ENCODE assay signal across 9 mouse cellular contexts in the genomic region with DNA sequence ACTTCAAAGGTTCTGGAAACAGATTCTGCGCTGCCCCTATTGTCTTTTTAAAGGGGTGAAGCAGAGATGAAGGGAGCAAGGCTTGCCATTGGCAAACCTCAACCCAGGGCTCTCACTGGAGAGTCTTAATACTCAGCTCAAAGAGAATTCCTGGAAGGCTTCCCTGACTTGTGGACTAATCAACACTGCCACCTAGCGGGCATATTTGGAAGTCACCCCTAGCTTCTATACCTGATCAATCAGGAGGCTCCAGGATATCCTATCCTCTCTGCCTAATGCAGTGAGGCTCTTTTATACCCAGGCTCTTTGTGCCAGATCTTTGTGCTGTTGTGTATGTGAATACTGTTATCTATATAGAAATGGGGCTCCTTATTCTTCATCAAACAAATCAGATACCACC. TPM values are rescaled to one million over a fixed set of nuclear protein-coding genes. Genes with fewer than 3 reads are reported as not detected.
DNase-seq lines count a peak whose midpoint lies in the region; ATAC-seq and TF ChIP-seq lines count a peak whose summit lies in the region.
"Had no signal": no experiment of that assay in that cellular context is flagged by ENCODE, and none has a peak within 500 bp of the region (broad histone marks: within the 10 kb centered on the region; RNA-seq: fewer than 3 reads in every experiment).

No protein-coding gene starts in this region.

- peak; percentile 18 for DNase-seq in G1E (ENCODE audit: low spot score)
- peak; percentile 56 for DNase-seq in c-Kit-positive CD71-negative TER-119-negative erythroid progenitor cells, embryonic 14.5 days (ENCODE audit: low read depth)
- peak; percentile 76 to 85 for DNase-seq in heart, postnatal 36 days
- peak; percentile 89 for DNase-seq in layer of hippocampus, adult 11-12 months (ENCODE audit: low spot score)
- peak; percentile 73 for DNase-seq in lung, adult 2 months
- DNase-seq in ovary, adult 18-20 months (ENCODE audit: low spot score) = peak; percentile 9
- peak; percentile 23 to 55 for DNase-seq in thymus, postnatal 10 days (ENCODE audit: low spot score in 2 of 2)

- no peaks in the 10 kb centered on the region for H3K36me3 ChIP-seq in G1E (replicated peaks)
- H3K36me3 ChIP-seq in forebrain, embryonic 12.5 days (replicated peaks) = no peaks in the 10 kb centered on the region
- H3K36me3 ChIP-seq: heart, embryonic 13.5 days had no signal

- peak; percentile 31; the same call in 1 of the 2 replicates for TF ChIP-seq CTCF in G1E (IDR thresholded peaks at IDR 0.05; ENCODE audit: low read depth, low read length)
- TF ChIP-seq CTCF in lung, adult 2 months (IDR thresholded peaks at IDR 0.05; ENCODE audit: insufficient read depth, low read length) = peak; percentile 31; the same call in 1 of the 2 replicates

- no peak overlapping the region for H3K27ac ChIP-seq in forebrain, embryonic 12.5 days
- H3K27ac ChIP-seq: heart, embryonic 13.5 days had no signal

- peak; percentile 66 for ATAC-seq in G1E (ENCODE audit: extremely low read depth, insufficient number of reproducible peaks, low FRiP score, poor library complexity, severe bottlenecking)
- ATAC-seq in forebrain, embryonic 12.5 days (ENCODE audit: low FRiP score) = peak; percentile 44; the same call in 1 of the 2 replicates

- 0% methylated on average over 2 of the region's 2 CpGs for WGBS in forebrain, embryonic 12.5 days
- 7% methylated on average over 2 of the region's 2 CpGs for WGBS in lung, adult 2 months

- TF ChIP-seq POLR2A in lung, adult 2 months (IDR thresholded peaks at IDR 0.05; ENCODE audit: borderline replicate concordance, extremely low read depth, low read depth, low read length) = no peak

- H3K4me1 ChIP-seq in G1E (ENCODE audit: insufficient read depth, low read depth, low read length) = no peaks in the 10 kb centered on the region
- H3K4me1 ChIP-seq in forebrain, embryonic 12.5 days = no peaks in the 10 kb centered on the region
- H3K4me1 ChIP-seq in lung, adult 2 months (ENCODE audit: control insufficient read depth, insufficient read depth, low read length) = no peaks in the 10 kb centered on the region
- H3K4me1 ChIP-seq: heart, embryonic 13.5 days had no signal

- no peaks in the 10 kb centered on the region for H3K9me3 ChIP-seq in G1E (replicated peaks)
- no peaks in the 10 kb centered on the region for H3K9me3 ChIP-seq in forebrain, embryonic 12.5 days
- H3K9me3 ChIP-seq: heart, embryonic 13.5 days had no signal

- intact Hi-C loops in heart, postnatal 36 days (cut with DNase I) = loop anchor here (1.0 to 10.0 kb wide), 5 partner anchors 101 to 933 kb away; no protein-coding TSS in a partner anchor

- no peak overlapping the region for H3K4me3 ChIP-seq in G1E (ENCODE audit: low read depth, low read length)
- H3K4me3 ChIP-seq in forebrain, embryonic 12.5 days (replicated peaks) = no peak overlapping the region
- H3K4me3 ChIP-seq in lung, adult 2 months (replicated peaks; ENCODE audit: extremely low read depth, low read depth, low read length) = no peak overlapping the region
- H3K4me3 ChIP-seq: heart, embryonic 13.5 days had no signal

- H3K9ac ChIP-seq in forebrain, embryonic 12.5 days = no peak overlapping the region
- H3K9ac ChIP-seq: heart, embryonic 13.5 days had no signal

- no peak overlapping the region for H3K4me2 ChIP-seq in forebrain, embryonic 12.5 days
- H3K4me2 ChIP-seq: heart, embryonic 13.5 days had no signal

- no peaks in the 10 kb centered on the region for H3K27me3 ChIP-seq in G1E (ENCODE audit: insufficient read depth, low read length)
- H3K27me3 ChIP-seq in forebrain, embryonic 12.5 days = no peaks in the 10 kb centered on the region
- H3K27me3 ChIP-seq: heart, embryonic 13.5 days had no signal

RNA-seq across cellular contexts. Expression of a gene that starts 28.0 kb away (rescaled TPM):
- total RNA-seq in G1E (2014; fragmentation: Nextera tagmentation) (55.0 and 85.5 TPM in 2 replicates), G1E (2017) (30.2 and 32.2 TPM in 2 replicates)
- 37.0 and 38.8 TPM in 2 replicates for polyA plus RNA-seq in G1E (2012)
- polyA plus RNA-seq in forebrain, embryonic 12.5 days (2016; fragmentation: Nextera tagmentation; extraction: Ambion mirVana) = 3.6 and 4.5 TPM in 2 replicates
- 10 to 100 TPM; 22.3 to 26.8 TPM for total RNA-seq in heart, postnatal 36 days (2021)
- 36.2 and 39.7 TPM in 2 replicates for polyA plus RNA-seq in lung, adult 2 months (2012; rRNA removed)

Comparison
In these comparisons a context has a peak if more than half of its experiments do, and no peak if none do; other contexts are left out.
1. DNase-seq: peak in every context shown above with its lines; median percentile 89 in layer of hippocampus, adult 11-12 months; 80 in heart, postnatal 36 days; 73 in lung, adult 2 months; 56 in c-Kit-positive CD71-negative TER-119-negative erythroid progenitor cells, embryonic 14.5 days; 39 in thymus, postnatal 10 days; 18 in G1E; 9 in ovary, adult 18-20 months.